Mouse (Mus musculus): Measurements from ENCODE around the gene Fam83e.

Fam83e gene

DNA sequence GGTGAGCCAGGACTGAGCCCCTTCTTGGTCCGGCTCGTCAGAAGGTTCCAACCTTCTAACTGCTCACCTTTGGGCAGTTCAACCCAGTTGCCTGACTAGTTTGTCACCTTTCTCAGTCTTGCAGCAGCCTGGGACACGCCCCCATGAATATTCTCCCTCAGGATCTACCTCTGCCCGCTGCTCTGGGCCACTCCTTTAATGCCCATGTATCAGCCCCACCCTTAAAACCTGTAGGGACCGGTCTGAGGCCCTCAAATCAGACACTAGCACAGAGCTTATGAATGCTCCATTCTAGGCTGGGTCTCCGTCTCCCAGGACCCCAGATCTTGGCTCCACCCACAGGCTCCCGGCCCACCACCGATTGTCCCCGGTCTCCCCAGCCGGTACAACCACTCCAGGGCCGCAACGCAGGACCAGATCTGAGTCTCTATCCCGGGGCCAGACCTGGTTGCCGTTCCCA is 6.4 kb upstream of the Fam83e start:
- no peak for DNase-seq (ENCODE audit: low read depth in 2 of 2, low spot score in 2 of 2)

DNA sequence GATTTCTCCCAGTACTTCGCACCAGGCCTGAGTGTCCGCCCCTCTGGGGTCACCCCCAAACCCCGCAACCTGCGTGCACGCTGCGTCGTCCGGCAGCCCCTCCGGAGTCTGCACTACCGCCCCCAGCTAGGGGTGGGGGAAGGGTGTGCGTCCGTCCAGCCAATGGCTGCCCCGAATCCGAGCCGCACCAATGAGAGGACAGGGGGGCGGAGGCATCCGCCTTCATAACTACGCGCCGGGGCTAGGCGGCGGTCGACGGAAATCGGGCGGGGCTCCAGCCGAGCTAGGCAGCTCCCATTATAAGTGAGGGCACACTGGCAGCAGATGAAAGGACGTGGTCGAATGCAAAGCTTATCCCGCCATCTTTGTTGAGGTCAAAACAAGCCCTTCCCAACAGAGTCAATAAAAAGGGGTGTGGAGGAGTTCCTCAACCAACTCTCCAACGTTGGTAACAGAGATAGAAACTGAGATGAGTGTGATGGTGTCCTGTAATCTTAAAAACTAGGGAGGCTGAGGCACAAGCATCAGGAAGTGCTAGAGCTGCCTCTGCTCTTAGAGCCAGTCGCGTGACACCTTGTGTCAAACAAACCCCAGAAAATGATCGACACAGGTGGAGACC is 5.8 kb upstream of the Fam83e start, which contains the start of gene Rpl18:
Rpl18 (plus strand) TSS at position 368 of the 619 bp plus-strand sequence.
- peak; percentile 90 to 92 for DNase-seq (ENCODE audit: low read depth in 2 of 2, low spot score in 2 of 2)

DNA sequence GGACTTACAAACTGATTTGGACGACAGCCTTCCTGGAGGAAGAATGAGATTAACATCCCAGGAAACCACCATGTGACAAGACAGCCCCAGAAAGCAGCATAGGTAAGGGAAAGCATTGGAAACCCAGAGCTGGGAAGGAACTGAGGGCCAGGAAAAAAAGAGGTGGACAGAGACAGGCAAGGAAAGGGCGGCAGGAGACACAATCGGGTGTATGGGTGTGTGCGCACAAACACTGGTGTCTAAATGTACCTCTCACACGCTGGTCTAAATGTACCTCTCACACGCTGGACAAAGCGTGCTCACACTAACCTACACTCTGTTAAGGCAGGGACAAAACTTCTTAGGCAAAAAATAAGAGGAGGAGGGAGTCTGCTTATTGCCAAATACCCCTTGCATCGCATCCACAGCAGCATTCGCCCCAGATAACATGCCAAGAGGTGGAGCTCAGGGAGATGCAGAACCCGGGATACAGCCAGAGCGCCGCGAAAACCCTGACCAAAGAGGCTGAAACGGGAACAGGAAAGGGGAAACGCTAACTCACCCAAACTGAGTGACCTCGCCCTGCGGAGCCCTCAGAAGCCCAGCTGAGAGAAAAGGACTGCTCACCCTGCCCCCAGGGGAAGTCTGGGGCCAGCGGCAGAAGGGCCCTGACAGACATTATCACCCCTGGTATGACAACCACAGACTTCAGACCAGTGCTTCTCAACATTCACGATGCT is 5.1 kb upstream of the Fam83e start:
- DNase-seq (ENCODE audit: low read depth in 2 of 2, low spot score in 2 of 2) = no peak

DNA sequence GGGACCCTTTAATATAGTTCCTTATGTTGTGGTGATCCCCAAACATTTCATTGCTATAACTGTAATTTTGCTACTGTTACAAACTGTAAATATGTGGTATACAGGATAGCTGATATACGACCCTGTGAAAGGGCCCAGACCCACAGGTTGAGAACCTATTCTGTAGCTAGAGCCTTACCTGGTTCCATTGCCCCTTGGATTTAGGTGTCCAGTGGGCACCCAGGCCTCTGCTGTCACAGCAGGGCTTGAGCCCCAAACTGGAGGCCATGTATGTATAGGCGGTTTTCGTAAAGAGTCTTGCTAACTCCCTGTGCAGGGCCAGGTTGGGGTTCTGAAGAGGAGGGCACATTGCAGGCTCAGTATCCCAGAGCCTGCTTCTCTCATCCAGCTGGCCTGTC is 4.6 kb upstream of the Fam83e start:
- no peak for DNase-seq (ENCODE audit: low read depth in 2 of 2, low spot score in 2 of 2)

DNA sequence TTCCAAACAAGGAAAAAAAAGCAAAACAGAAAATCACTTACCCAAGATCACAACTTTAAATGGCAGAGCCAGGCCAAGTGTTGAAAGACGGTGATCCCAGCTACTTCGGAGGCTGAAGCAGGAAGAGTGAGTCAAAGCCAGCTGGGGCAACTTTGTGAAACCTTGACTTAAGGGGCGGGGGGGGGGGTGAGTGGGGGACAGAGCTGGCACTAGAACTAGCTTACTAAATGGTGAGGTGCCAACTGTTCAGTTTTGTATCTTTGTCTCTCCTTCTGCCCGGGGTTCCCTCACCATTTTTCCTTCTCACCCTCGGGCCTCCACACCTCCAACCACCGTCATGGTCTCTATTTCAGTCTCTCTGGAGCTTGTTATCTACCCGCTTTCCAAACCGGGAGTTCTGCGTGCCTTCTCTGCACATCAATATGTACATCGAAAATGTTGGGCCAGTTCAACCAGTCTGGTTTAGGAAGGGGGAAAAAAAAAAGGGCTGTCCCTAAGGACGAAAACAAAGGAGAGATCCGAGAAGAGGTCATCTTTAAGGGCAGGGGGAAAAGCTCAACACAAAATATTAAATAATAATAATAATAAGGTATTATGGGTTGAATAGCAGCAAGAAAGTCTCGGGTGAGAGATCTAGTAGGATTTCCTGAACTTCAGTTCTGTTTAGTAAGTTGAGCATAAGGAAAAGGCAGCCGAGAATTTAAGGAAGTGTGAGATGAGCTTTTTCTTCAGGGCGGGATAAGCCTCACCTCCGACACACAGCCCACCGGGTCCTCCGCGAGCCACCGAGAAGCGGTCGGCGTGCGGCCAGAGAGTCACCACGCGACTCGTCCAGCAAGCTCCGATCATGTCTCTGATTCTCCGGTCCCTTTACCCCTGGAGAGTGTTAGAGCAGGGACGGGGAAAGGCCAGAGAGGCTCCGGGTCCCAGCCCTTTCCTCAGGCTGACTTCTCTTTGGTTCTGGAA is 3.8 kb upstream of the Fam83e start:
- DNase-seq (ENCODE audit: low read depth in 2 of 2, low spot score in 2 of 2) = no peak

DNA sequence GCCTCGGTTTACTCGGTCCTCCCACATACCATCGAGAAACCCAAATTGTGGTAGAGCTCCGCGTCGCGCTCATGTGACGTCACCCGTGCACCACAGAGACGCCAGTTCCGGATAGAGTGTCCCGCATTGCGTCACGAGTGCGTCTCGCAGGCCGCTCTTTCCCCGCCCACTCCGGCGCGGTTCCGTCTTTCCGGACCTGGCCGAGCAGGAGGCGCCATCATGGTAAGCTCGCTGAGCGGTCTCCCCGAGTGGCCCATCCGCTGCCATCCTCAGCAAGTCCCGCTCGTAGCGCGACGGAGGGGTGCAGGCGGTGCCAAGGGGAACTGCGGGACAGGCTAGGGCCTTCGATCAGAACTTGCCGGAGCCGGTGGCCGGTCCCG is 3.1 kb upstream of the Fam83e start, which contains the start of gene Sphk2:
Sphk2 (minus strand) TSS at position 85 of the 380 bp plus-strand sequence.
- peak; percentile 98 to 99 for DNase-seq (ENCODE audit: low read depth in 2 of 2, low spot score in 2 of 2)

DNA sequence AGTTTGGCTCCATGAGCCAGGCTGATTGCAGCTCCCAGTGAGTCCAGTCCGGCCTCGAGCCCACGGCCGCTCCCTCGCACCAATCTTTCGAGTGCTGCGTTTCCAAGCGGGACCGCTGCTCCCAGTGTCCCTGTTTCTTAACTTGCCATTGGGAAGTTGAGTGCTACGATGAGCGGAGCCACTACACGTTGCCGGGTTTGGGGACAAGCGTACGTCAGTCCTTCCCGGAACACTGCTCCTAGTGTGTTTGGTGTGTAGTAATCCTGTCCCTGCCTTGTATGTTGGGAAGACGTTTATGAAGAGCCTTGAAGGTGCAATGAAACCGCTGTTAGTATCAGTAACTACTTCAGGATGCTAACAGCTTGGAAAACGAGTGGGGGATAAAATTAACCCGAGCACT is 2.7 kb upstream of the Fam83e start:
- no peak for DNase-seq (ENCODE audit: low read depth in 2 of 2, low spot score in 2 of 2)

DNA sequence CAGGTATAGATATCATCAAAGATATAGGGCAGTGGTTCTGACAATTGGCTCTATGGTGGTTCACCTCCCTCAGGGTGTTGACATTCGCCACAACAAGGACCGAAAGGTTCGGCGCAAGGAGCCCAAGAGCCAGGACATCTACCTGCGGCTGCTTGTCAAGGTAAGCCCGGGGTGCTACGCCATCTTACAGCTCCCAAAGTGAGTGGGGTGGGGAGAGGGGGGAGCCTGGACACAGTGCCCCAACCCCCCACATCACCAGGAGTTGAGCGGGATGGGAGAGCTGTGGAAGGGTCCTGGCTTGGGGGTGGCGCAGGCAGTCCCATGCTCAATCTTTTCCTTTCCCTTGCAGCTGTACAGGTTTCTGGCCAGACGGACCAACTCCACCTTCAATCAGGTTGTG is 1.8 kb upstream of the Fam83e start:
- DNase-seq (ENCODE audit: low read depth in 2 of 2, low spot score in 2 of 2) = no peak

DNA sequence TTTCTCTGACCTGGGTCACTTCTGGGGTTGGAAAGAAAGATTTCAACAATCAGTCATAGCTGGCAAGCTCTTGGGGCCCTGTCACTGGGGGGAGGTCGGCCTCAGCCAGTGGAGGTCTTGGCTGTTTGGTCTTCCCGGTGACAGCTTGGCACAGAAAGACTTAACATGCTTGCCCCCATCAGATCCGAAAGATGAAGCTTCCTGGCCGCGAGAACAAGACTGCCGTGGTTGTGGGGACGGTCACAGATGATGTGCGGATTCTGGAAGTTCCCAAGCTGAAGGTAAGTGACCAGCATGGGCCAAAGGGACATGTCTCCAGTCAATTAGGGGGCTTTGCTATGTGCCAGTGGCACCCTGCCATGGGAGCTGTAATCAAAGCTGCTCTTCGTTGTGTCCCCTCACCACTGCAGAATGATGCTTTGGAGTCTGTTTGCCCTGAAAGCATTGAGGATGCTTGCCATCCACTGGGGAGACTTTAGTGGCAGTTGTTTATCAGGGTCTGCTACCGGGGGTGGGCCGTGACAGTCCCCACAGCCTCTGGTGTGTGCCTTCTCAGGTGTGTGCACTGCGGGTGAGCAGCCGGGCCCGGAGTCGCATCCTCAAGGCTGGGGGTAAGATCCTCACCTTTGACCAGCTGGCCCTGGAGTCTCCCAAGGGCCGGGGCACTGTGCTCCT is 1.1 kb upstream of the Fam83e start:
- DNase-seq (ENCODE audit: low read depth in 2 of 2, low spot score in 2 of 2) = no peak

DNA sequence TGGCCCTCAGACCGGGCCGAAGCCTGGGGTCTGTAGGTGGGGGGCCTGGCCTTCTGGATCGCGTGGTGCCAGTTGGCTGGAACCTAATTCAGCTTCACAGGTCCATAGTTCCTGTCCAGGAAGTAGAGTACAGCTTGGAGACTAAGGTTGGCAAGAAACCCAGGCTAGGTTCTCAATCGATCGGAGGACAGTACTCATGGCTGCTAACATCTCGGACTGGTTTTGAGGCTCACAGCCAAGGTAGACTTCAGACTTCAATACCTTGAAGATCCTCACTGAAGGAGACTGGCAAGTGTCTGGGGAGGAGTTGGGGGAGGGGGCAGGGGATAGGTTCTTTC is 191 bp downstream of the Fam83e start:
- no peak for DNase-seq (ENCODE audit: low read depth in 2 of 2, low spot score in 2 of 2)

DNA sequence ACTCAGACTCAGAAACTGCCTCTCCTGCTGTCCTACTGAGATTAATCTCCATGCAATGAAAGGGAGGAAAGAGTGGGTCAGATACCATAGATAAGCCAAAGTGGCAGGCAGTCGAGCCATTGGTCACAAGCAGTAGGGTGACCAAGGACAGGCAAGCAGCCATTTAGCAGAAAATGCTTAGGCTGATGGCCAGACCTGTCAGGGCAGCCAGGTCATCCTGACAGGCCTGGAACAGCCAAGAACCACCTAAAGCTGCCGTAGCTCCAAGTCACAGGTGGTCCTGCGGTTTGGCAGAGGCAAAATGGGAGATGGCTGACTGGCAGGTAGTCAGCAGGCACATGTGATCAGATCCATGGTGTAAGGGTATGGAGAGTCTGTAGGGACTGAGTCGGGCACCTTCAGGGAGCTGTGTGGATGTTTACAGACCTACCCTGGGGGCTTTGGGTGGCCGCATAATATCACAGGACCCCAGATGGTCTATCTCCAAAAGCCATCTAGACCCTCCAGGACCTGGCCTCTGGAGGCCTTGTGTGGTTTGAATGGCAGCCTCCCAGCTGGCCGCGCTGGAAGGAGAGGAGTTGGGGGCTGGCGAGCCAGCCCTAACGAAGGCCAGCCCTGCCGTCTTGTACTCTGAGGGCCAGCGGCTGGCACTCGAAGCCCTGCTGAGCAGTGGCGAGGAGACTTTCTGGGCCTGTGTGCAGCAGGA is 783 bp downstream of the Fam83e start:
- DNase-seq (ENCODE audit: low read depth in 2 of 2, low spot score in 2 of 2) = no peak

DNA sequence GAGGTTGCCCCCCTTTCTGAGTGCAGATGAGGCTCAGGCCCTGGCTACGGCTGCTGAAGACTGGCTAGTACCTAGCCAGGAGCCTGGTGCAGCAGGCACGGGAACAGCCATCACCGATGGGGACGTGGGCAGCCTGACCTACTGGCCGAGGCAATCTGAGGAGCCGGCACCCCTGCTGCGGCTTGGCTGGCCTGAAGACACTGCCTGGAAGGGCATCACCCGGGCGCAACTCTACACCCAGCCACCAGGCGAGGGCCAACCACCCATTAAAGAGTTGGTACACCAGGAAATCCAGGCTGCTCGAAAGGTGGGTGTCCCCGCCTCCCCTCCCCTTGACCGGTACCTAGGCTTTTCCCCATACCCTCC is 1.3 kb downstream of the Fam83e start:
- DNase-seq (ENCODE audit: low read depth in 2 of 2, low spot score in 2 of 2) = no peak

DNA sequence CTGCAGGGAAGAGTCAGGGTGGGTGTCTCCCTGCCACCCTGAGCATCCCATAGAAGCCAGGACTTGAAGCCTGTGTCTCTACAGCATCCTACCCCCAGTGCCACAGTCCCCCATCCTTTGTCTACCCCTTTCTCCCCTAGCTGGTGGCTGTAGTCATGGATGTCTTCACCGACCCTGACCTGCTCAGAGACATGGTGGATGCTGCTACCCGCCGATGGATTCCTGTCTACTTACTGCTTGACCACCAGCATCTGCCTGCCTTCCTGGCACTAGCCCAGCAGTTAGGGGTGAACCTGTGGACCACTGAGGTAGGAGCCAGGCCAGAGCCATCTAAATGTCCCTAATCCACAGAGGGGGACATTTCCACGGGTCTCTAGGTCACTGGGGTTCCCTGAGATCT is 2.3 kb downstream of the Fam83e start:
- no peak for DNase-seq (ENCODE audit: low read depth in 2 of 2, low spot score in 2 of 2)

DNA sequence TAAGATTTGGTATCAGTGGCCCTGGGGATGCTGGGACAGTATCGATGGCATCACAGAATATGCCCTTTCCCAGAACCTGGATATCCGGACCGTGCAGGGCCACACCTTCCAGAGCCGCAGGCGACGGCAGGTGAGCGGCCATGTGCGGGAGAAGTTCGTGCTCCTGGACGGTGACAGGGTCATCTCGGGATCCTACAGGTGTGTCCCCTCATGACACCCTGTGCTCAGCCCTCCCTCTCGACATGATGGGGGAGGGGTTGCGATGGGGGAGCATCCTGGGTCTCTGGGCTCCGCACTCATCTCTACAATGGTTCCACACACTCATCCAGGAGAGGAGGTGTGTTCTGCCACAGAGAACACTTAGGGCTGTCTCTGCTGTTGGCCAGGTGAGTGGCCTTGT is 2.8 kb downstream of the Fam83e start:
- DNase-seq (ENCODE audit: low read depth in 2 of 2, low spot score in 2 of 2) = no peak

DNA sequence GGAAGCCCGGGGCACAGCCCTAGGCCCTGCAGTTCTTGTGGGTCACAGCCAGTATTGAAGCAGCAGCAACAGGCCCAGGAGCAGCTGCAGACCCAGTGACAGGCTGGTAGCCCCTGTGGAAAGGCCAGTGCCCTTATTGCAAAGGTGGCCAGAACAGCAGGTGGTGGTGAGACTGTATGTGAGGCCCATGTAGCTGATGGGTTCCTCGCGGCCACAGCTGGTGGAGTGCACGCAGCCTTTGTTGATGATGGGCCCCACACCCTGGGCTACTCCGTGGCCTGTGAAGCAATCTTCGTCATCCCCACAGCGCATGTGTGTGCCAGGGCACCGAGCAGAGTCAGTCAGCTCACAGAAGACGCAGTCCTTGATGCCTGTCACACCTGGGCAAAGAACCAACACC is 4.1 kb downstream of the Fam83e start:
- DNase-seq (ENCODE audit: low read depth in 2 of 2, low spot score in 2 of 2) = no peak

DNA sequence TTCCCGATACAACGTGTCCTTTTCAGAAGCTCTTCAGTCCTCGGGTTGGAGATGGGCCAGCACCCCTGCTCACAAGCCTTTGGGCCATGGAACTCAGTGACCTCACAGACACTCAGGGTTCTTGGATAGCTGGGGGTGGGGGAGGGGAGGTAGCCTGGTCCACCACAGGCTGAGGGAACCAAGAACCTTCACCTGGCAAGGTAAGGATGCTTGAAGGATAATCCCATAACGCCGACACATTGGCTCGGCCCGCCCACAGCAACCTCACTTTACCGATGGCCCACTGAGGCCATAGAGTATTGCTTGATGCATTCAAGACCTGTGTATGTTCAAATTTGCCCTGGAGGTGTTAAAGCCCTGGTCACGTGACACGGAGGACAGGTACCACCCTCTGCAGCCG is 4.7 kb downstream of the Fam83e start, which contains the start of gene Spaca4:
Spaca4 (minus strand) TSS at position 101 of the 400 bp plus-strand sequence.
- DNase-seq (ENCODE audit: low read depth in 2 of 2, low spot score in 2 of 2) = no peak

DNA sequence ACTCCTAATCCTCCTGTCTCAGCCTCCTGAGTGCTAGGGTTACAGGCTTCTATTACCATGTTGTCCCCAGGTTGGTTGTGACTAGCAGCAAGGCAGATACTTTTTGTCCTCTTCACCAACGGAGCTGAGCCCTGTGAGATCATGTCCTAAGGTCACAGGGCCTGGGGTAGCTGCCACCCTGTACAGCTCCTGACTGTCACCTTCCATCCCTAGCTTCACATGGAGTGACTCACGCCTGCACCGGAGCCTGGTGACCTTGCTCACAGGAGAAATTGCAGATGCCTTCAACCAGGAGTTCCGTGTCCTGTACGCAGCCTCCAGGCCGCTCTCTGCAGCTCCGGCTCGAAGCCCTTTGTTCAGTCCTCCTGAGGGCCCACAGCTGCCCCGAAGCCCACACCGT is 5.4 kb downstream of the Fam83e start:
- no peak for DNase-seq (ENCODE audit: low read depth in 2 of 2, low spot score in 2 of 2)

DNA sequence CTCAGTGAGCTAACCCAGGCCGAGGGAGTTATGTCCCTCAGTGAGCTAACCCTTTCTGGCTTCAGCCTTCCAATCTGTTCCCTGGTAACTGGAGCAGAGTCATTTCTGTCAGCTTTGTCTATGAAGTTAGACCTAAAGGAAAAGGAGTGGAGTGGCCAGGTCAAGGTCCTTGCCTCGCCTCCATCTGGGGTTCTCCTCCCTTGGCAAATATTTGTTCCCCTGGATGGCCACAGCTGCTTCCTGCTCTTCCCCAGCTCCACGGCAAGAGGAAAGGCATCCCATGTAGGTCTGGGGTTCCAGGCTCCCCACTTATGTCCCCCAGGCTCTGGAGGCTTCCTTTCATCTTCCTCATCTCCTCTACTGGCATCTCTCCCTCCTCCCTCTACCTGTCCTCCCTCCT is 6.6 kb downstream of the Fam83e start:
- DNase-seq (ENCODE audit: low read depth in 2 of 2, low spot score in 2 of 2) = no peak

DNA sequence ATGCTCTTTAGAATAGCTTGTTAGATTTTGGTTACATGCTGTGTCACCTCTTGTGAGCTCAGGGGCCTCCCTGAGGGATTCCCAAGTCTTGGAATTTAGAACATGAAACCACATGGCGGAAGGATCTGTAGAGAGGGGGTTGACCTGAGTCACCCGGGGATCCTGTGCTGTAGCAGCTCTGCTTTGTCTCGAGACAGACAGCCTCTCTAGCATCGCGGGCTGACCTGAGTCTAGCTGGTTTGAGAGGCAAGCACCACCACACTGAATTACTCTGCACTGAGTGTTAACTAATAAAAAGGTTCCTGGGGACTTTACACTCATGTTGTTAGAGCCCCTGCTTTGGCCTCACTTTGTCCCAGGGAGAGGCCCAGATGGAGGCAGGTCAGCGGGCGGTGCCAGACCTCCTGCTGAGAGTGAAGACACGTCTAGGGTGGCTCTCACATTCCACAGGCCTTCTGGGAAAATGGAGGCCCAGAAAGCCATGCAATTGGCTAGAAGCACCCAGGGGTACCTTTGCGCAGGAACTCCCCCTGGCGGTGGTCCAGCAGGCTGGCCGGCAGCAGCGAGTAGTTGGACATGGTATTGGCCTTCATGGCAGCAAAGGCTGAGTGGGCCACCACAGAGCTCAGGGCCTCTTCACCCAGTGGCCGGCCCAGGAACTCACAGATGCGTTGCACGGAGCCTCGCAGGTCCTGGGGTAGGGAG is 9.9 kb downstream of the Fam83e start:
- DNase-seq (ENCODE audit: low read depth in 2 of 2, low spot score in 2 of 2) = no peak

DNA sequence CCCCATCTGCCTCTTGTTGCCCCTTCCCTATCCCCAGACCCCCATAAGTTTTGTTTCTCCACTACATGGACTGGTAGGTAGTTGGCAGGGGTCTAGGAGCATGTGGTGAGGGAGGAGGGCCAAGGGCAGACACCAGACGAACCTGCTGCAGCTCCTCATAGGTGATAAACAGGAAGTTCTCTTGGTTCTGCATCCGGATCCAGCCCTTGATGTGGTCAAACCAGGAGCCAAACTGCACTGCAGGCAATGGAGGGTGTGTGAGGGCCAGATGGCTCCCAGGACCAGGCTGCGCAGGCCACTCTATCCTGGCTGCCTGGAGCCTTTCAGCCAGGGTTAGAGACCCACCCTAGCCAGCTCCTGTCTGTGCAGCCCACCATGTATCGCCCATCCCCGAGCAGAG is 12.5 kb downstream of the Fam83e start:
- peak; percentile 68 to 83 for DNase-seq (ENCODE audit: low read depth in 2 of 2, low spot score in 2 of 2)

All from CD8-positive naive resting alpha-beta T cell, adult 2 months (primary cell).